Mouse (Mus musculus): ENCODE results near the gene Gng7.

The Gng7 gene

DNA sequence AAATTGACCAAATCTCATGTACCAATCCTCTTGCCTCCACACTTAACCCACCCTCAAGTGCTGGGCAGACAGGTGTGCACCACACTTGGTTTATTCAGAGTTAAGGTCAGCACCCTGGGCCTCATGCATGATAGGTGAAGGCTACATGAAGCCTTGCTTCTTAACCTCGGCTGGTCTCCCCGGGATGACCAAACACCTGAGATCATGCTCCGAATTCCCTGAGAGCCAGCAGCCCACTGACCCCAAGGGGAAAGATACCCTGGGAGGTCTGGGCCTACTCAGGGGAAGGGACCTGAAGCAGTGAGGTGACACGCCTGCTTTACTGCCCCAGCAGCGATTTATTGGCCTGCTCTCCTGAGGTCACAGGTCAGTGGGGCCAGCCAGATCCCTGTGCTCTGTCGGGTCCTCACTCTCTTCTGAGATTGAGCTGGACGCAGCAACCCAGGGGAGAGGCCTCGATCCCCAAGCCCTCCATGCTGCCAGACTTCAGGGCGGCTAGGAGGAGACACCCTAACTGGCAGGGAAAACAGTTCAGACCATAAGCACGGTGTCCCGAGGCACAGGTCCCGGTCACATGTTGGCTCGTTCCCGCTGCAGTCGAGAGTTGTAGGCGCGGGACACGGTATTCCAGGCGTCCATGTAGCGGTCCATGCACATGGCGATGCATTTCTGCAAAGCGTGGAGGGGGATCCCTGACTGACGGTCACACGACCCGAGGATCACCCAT is 115.0 kb downstream of the Gng7 start:
- no peak for DNase-seq (ENCODE audit: low spot score)

DNA sequence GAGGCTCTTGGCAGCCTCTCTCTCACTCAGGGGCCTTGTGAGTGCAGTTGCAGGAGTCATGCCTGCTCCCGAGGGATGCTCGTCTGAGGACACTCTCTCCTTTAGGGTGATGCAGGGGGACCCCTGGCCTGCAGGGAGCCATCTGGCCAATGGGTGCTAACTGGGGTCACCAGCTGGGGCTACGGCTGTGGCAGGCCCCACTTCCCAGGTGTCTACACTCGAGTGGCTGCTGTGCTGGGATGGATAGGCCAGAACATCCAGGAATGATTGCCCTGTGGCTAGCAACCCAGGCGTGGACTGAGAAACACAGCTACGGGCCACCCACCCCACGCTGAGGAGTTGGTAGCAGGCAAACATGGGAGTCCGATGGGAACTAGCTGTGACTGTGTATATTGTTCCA is 115.7 kb downstream of the Gng7 start:
- no peak for DNase-seq (ENCODE audit: low spot score)
